Mouse (Mus musculus): ENCODE results near the gene Dtx3l.
"Not testable (repeated sequence)": the region's sequence is repeated elsewhere in the genome, so short reads cannot be mapped to it uniquely, and the experiment has no call there.

The Dtx3l gene

DNA sequence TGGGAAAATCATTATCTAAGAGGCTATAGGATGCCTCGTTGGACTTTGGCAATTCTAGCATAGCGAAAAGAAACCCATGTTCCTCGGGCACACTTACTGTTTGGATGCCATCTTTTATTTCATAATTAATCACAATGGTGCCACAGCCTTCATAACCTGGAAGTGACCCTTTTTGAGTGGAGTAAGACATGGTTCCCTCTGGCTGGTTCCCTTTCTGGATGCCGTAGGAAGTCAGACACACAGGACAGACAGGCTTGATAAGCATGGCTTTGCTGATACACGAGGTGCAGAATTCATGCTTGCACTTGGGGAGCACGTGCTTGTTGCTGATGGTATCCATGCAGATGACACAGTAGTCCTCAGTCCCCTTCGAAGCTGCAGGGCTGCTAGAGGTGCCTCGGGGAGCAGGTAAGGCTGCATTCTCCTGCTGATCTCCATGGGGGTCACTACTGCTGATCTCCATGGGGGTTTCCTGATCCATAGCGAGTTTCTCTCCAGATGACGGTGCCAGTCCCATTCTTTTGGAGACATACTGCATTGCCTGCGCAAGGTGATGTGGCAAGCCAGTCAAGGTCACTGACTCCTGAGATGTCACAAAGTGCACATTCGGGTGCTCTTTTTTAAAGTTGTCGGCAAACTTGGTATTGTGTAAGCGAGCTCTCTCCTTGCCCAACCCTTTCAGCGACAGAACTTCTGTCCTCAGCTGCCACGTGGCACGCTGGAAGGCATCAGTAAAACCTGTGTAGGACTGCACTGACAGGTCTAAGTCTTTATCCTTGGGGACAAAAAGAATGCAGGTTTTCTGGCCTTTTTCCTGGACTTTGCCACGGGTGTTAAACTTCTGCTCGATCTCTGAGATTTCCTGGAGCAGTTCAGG, 6.5 kb downstream of the Dtx3l start:
- DNase-seq (ENCODE audit: extremely low read depth, low read depth): no peak

DNA sequence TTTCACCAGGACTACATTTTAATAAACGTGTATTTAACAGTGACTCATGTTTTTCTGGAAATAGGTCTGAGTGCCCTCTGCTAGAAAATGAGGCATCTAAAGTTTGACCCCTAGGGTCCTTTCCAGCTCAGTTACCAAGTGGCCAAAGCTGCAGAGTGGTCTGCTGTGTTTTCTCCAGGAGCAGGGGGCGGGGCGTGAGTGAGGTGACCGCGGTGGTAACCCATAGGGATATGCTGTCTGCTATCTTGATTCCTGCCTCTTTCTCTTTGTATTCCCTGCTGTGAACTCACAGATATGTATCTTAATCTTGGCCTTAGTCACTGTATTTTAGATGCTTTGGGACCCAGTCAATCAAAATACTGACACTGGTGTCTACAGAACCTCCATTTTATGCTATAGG, 14.6 kb downstream of the Dtx3l start:
- DNase-seq (ENCODE audit: extremely low read depth, low read depth): no peak

DNA sequence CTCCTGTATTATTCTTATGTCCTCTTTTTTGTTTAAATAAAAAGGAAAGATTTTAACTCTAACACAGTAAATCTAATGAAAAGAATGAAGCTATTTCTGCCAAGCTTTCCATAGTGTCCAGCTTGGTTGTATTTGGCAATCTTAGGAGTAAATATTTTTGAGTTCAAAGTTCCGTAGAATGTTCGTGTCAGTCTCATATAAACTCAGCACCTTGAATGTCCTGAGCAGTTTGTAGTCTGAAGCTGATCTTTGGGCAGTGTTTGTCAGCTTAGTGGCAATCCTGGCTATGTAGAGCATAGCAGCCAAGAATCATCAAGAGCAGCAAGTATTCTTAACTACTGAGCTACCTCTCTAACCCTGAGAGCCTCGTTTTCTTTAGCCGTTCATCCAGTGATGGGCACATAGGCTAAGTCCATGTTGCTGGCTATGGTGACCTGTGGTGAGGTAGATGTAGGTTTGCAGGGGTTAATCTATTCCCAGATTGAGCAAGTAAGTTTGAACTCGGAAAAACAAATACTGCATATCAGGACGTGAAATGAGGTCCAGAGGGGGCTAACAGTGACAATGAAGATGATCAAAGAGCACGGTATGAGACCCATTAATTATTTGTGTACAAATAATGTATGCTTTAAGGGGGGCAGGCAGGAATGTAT, 15.3 kb downstream of the Dtx3l start:
- no peak for DNase-seq (ENCODE audit: extremely low read depth, low read depth)

DNA sequence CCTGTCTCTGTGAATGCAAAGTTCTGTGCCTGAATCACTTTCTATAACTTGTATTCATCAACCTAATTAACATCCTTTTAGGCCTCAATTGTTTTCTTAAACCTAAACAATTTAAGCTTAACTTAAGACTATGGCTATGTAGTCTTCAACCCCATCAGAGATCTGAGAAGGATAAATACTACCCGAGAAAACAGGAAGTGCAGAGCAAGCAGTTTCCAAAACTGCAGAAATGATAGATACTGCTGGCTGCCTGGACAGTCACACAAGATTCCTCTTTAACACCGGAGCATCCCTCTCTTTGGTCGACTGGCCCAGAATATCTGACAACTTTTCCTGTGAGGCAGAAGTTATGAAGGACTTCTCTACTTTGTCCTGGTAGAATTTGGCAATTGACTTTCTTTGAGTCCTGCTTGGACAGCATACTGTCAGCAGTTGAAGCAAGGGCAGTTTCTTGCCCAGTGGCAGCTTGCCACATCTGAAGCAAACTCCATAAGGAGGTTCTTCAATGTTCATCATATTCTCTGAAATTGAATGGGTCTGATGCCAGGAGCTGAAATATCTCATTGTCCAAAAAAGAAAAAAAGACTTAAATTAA, 16.6 kb downstream of the Dtx3l start:
- DNase-seq (ENCODE audit: extremely low read depth, low read depth): no peak

DNA sequence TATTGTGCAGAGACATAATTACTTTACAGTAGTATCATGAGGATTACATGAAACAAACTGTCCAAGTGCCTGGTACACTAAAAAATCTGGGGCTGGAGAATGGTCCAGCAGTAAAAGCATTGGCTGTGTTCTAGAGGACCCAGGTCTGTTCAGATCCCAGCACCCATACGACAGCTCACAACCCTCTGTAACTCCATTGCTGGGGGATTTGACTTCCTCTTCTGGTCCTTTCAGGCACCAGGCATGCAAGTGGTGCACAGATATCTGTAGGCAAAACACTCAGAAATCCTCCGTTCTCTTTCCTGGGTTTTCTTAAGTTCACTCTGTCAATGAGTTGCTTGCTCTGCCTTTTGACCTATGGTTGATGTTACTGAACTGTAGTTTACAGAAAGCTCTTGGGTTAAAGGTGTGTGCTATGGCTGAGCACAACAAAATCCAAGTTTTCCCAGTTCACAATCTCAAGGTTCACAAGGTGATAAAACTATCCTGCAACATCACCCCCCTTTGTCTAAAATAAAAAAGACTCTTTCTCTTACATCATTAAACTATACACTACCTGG, 17.2 kb downstream of the Dtx3l start:
- no peak for DNase-seq (ENCODE audit: extremely low read depth, low read depth)

DNA sequence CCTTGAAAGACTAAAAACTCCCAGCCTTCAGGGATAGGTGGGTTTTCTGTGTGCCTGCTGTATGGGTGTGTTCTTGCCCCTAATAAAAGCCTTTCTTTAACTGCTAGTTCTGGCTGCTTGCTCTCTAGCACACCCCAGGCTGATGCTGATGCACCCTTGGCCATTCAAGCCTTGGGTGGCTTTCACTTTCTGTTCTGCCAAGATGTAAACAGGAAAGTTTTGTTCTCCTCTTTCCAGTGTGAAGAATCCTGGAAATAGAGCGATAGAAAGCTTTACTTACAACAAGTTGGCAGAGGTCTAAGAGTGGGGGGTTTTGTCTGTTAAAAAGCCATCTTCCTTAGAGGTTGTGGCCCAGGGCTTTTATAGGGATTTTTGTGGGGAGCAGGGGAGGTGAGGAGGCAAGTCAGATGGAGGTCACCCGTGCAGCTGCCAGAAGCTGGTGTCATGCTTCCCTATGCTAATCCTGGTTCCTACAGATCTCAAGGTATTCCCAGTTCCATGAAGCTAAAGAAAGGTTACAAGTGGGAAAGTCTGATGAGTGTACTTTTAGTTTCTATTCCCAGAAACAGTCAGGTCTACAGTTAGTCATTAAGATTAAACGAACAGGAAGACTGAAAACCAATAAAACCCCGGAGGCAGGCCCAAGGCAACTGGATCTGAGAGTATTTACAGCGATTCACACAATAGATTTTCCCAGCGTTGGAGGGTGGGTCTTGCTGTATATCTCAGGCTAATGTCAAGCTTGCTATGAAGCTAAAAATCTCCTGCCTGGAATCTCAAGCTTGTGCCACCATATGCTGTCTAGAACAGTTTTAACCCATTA, 20.0 kb downstream of the Dtx3l start:
- no peak for DNase-seq (ENCODE audit: extremely low read depth, low read depth)

DNA sequence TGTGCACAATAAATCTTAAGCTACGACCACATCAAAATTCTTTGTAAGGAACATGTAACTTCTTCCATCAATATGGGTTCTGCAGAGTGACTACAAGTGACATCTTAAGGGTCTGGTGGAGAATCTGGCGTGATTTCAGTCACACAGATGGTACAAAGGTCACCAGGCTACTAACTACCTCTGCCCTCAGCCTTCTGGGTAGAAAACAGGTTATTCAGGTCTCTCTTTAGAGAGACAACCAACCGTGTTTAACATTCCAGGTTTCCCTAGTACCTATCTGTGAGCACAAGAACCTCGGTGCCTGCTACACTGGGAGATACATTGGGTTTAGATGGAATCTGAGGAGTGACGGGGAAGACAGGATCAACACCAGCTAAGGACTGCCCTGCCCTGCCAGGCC, 24.6 kb downstream of the Dtx3l start:
- DNase-seq (ENCODE audit: extremely low read depth, low read depth): no peak

DNA sequence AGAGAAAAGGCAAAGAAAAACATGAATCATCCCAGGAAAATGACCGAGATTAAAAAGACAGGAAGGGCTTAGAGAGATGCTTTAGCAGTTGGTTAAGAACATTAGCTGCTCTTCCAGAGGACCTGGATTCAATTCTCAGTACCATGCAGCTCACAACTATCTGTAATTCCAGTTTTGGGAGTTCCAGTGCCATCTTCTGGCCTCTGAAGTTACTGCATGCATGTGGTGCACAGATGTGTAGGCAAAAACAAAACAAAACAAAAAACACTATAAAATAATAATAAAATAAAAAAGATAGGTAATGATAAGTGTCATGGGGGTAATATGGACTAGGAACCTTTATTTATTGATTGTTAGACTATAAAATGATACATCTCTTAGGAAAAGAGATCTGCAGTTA, 25.4 kb downstream of the Dtx3l start:
- DNase-seq (ENCODE audit: extremely low read depth, low read depth): no peak

DNA sequence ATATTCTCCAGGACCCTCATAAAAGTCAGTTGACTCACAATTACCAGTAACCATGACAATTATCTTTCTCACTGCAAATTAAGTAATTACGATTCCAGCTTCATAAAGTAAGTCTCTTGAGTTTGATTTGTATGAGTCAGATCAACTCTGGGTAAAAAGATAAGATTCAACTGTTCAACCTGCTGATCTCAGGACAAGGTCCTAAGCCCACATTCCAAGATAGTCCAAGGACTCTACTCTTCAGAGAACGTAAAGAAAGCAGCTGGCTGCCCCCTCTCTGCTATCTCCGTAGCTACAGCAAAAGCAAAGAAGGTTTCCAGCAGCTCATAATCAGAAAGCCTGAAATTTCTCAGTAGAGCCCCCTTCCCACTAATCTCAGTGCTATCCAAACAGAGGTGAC, 27.5 kb downstream of the Dtx3l start:
- DNase-seq (ENCODE audit: extremely low read depth, low read depth): no peak

DNA sequence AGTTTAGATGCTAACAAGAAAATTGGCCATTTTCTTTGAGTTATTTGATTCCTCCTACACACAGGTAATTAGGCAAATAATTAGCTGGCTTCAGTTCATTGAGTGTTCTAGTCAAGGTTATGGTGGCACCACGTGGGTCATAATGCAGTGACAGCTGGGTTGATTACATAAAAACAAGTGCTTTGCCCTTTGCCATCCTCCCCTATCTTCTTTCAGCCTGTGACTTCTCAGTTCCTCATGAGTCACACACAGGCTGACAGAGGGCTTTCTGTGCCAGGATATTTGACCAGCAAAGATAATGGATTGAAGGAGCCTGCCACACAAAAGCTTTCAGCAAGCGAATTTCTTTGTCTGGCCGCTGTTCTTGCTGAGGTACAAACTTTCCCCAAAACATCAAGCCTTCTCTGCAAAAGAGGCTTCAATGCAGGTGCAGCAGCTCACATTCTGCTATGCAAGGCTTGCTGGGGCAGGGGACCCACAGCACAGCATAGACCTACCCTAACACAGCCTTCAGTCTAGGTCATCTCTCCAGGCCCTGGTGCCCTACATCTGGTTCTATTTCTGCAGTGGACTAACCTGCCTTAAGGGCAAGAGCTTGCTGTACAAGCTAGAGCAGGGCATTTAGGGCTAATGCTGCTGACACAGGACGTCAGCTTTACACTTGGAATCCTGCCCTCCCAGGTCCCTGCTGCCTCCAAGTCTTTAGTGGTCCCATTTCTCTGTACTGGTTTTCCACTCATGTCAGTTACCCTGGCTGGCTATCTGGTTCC, 31.3 kb downstream of the Dtx3l start:
- DNase-seq (ENCODE audit: extremely low read depth, low read depth): no peak

DNA sequence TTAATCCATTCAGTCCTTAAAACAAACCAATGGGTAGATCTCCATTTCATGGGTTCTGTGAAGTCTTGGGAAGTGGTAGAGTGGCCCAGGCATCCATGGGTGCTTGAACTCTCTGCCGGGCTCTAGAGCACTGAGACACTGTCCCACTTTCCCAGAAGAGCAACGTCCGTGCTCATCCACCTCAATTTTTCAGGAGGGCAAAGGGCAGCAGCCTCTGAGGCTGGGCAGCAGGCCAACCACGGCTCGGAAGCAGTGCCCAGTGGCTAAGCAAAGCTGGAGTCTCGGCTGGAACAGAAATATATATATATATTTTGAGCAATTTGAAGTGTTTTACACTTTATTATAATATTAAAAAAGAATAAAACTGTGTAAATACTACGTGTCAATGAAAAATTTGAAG, 32.1 kb downstream of the Dtx3l start:
- no peak for DNase-seq (ENCODE audit: extremely low read depth, low read depth)

DNA sequence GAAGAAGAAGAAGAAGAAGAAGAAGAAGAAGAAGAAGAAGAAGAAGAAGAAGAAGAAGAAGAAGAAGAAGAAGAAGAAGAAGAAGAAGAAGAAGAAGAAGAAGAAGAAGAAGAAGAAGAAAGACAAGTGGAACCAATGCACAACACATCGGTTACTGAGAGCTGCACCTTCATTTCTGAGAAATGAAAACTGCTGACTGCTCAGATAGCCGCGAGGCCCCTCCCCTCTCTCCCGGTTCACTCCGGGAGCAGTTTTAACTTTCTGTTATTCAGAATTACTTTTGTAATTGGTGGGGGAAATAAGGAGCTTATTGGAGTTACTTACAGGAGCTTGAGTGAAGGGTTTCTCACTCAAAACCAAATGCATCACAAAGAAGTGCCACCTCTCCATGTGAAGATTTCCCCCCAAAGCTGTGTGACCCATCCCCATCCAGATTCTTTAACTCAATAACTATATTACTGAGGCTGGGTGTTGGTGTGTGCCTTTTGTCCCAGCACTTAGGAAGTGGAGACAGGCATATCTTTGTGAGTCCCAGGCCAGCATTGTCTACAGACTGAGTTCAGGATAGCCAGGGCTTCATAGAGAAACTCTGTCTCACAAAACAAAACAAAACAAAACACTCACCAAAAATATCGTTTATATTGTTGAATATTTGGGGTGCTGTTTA, 33.0 kb downstream of the Dtx3l start:
- no peak for DNase-seq (ENCODE audit: extremely low read depth, low read depth)

DNA sequence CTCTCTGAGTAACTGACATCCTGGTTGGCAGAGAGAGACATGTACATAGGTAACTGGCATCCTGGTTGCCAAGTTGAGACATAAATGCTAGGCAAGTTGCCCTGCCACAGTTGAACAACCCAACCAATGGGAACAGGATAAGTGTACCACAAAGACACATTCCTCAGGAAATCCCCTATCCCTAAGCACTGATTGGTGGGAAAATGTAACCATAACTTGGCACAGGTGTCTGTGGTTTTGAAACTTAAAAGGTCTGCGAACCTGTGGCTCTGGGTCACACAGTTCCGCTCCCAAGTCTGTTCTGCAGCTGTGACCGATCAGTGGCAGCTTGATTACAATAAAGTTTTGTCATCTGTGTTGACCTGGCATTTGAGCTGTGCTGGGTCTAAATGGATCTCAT, 33.6 kb downstream of the Dtx3l start:
- DNase-seq (ENCODE audit: extremely low read depth, low read depth): no peak

DNA sequence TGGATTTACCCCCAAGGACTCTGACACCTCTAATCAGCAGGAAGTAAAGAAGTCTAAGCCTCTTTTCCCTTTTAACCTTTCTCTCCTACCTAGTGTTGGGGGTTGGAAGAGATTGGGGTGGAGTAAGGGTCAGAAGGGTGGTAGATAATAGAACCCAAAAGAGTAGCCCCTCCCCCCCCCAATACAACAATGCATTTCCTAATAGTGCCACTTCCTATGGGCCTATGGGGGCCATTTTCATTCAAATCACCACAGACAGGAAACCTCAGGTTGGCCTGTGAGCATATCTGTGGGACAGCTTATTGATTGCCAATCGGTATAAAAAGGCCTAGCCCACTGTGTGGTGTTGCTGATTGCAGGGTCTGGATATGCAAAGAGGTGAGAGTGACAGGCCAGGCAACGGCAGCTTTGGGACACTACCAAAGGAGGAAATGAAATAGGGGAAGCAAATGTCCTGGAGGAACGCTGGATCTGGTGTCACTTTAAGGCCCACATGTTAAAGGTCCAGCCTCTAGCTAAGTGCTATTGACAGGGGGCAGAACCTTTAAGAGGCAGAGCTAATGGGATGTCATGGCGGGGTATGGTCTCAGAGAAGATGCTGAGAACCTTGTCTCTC, 34.7 kb downstream of the Dtx3l start:
- DNase-seq (ENCODE audit: extremely low read depth, low read depth): no peak

DNA sequence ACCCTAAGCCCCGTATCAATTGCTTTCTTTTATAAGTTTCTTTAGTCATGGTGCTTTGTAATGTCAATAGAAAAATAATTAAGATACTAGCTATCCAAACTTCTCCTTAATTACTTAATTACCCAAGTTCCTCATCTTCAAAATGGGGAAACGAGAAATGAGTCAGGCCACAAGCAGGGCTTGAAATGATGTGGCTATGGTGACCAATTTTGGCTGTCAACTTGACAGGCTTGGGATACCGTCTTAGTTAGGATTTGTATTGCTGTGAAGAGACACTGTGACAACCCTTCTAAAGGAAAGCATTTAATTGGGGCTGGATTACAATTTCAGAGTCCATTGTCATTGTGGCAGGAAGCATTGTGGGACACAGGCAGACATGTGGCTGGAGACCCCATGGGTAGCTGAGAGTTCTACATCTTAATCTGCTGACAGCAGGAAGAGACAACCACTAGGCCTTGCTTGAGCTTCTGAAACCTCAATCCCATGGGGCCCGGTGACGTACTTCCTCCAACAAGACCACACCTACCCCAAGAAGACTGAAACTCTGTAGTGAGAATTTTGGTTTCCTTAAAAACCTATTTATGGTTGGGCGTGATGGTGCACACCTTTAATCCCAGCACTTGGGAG, 35.8 kb downstream of the Dtx3l start:
- no peak for DNase-seq (ENCODE audit: extremely low read depth, low read depth)

DNA sequence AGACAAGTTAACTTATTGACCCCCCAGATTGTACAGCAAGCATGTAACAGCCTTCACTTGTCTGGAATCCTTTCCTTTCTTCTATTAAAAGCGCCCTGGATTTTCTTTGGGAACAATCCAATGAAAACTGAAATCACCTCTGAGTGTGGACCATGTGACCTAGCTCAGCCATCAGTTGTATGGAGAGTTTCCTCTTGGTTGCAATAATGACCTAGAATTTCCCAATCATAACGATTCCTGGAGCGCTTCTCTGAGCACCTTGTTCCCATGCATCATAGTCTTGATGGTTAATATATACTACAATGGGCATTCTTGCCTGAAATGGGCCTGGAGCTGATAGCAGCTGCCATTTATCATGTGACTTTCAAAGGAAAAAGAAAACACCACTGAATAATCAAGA, 38.4 kb downstream of the Dtx3l start:
- no peak for DNase-seq (ENCODE audit: extremely low read depth, low read depth)

DNA sequence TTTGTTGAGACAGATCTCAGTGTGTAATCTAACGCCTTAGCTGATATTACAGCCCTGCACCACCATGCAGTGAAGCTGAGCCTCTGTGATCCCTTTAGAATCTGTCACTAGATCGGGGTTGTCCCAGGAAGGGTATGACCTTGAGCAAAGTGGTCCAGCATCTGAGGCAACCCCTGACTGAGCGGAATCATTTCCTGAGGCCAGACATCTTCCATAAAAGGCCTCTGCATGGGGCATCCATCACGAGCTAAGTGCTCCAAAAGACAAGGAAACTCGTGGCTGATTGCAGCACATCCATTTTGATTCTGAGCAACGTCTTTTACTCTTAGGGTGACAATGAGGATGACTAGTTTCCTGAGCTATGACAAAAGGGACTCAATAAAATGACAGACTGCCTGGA, 44.0 kb downstream of the Dtx3l start:
- no peak for DNase-seq (ENCODE audit: extremely low read depth, low read depth)

DNA sequence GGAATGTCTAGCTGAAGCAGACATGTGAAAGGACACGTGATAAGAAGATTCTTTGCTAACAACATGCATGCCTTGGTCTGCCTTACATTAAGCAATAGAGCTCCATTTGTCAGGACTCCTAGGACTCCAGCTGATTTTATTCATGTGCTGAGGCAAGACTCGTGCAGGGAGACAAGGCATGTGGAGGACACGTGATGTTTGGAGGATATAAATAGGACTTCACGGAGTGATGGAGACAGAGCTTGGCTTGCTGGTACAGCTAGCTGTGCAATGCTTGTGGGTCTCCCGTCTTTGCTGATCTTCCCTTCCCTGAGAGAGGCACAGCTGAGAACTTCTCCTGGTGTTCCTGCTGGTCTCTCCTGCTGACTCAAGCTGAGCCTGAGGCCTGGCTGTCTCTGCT, 47.3 kb downstream of the Dtx3l start:
- DNase-seq (ENCODE audit: extremely low read depth, low read depth): not testable (repeated sequence)

DNA sequence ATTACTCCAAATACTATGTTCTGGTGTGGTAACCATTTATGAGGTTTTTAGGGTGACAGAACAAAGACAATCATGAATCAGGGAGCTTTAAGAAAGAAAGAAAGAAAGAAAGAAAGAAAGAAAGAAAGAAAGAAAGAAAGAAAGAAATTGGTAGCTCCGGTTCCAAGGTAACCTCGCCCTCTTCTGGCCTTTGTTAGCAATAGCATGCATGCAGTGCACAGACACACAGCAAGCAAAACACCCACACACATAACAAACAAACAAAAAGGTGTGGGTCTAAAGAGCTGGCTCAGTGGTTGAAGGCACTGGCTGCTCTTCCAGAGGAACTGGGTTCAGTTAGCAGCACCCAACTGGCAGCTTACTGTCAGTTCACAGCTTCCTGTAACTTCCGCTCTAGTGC, 48.3 kb downstream of the Dtx3l start:
- no peak for DNase-seq (ENCODE audit: extremely low read depth, low read depth)

Measured in MEL-GATA-1-ER (cell line).